Mouse (Mus musculus) C2C12 (cell line): Measurements from ENCODE around the gene Mr1.

Experiments
- CEBPB ChIP-seq: IDR thresholded peaks from one replicate; pipeline ENCODE4 v1.6.1; 2011; ENCODE audit warnings: low read depth, mild to moderate bottlenecking, control low read depth, moderate library complexity
- CTCF ChIP-seq: IDR thresholded peaks from one replicate; pipeline ENCODE4 v1.5.1; 2011; ENCODE audit not compliant: control insufficient read depth, insufficient read depth, insufficient read length
- MAX ChIP-seq: IDR thresholded peaks from one replicate; pipeline ENCODE4 v1.6.1; 2011; ENCODE audit warnings: mild to moderate bottlenecking, control low read depth
- MYOD1 ChIP-seq: IDR thresholded peaks from one replicate; pipeline ENCODE4 v1.6.1; 2011; ENCODE audit warnings: low read depth; ENCODE audit not compliant: control insufficient read depth, insufficient read length
- USF1 ChIP-seq: IDR thresholded peaks from one replicate; pipeline ENCODE4 v1.6.1; 2011; ENCODE audit warnings: low read depth, mild to moderate bottlenecking, control low read depth, moderate library complexity

DNA sequence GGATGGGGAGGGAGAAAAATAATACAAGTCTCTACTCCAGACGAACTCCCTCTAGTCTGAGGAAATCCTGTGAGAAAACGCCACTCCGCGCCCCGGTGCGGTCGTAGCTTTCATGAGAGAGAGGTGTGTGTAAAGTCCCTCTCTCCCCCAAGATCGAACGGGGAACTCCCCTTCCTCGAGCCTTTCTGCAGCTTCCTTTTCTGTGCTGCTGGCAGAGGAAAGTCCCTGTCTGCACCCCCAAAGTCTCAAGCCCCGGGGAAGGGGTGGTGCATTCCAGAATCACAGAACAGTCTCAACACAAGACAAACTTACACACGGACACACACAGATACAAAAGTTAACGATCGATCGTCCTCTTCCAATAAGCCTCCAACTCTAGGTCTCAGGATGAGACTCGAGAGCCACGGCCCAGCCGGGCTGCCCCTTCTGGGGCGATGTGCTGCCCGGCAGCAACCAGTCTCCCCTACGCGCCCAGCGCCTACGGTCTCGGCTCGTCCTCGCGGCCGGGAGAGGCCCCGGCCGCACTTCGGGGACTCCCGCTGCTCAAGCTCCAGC lies 48.6 kb downstream of the Mr1 start:
- TF ChIP-seq CTCF (no peak), USF1 (no peak), CEBPB (no peak), MAX (no peak), MYOD1 (no peak)
